Mouse (Mus musculus) lung, embryonic 16.5 days (tissue): ENCODE data around the gene Chst8. TPM values are rescaled to one million over a fixed set of nuclear protein-coding genes. Genes with fewer than 3 reads are reported as not detected.

ENCODE experiments used
- ATAC-seq: fragments of 200-750 bp; cut with Nextera tagmentation; 2 replicates; pipeline ENCODE4 v1.8.0; 2017; ENCODE audit warnings: low read depth, mild to moderate bottlenecking, moderate library complexity
- H3K27ac ChIP-seq: fragments of 300-500 bp; sonication (generic); 2 replicates; pipeline ENCODE4 v1.5.1; 2014; ENCODE audit warnings: mild to moderate bottlenecking, control low read depth, low read length
- H3K27me3 ChIP-seq: fragments of 300-500 bp; sonication (generic); 2 replicates; pipeline ENCODE4 v1.6.1; 2014; ENCODE audit warnings: low read depth, low read length, mixed read lengths; ENCODE audit not compliant: control insufficient read depth, insufficient read depth
- H3K36me3 ChIP-seq: fragments of 300-500 bp; sonication (generic); 2 replicates; pipeline ENCODE4 v1.6.1; 2014; ENCODE audit warnings: low read length; ENCODE audit not compliant: control insufficient read depth, insufficient read depth
- H3K4me1 ChIP-seq: fragments of 300-500 bp; sonication (generic); replicated peaks from 2 replicates; pipeline ENCODE4 v1.6.1; 2014; ENCODE audit warnings: low read length, mixed read lengths; ENCODE audit not compliant: control insufficient read depth, insufficient read depth
- H3K4me2 ChIP-seq: fragments of 300-500 bp; sonication (generic); 2 replicates; pipeline ENCODE4 v1.6.1; 2014; ENCODE audit warnings: low read depth, low read length, control low read depth
- H3K4me3 ChIP-seq: fragments of 300-500 bp; sonication (generic); 2 replicates; pipeline ENCODE4 v1.5.1; 2014; ENCODE audit warnings: mild to moderate bottlenecking, low read length, control low read depth
- H3K9ac ChIP-seq: fragments of 300-500 bp; sonication (generic); 2 replicates; pipeline ENCODE4 v1.6.1; 2014; ENCODE audit warnings: low read length, control low read depth
- H3K9me3 ChIP-seq: fragments of 300-500 bp; sonication (generic); 2 replicates; pipeline ENCODE4 v1.6.1; 2016; ENCODE audit warnings: low read length; ENCODE audit not compliant: control insufficient read depth
- WGBS: fragments of 180-500 bp; shearing (Covaris S2); extraction: QIAGEN DNeasy Blood & Tissue Kit; methylation state at CpG from one replicate; pipeline ENCODE4 v1.1.7; 2014; 5-methylcytosine and 5-hydroxymethylcytosine counted together
- polyA plus RNA-seq: library from polyadenylated mRNA; unstranded; fragments of >200 nt; fragmentation: Nextera tagmentation; extraction: Ambion mirVana; gene quantifications from 2 replicates; pipeline ENCODE4 v1.2.1, GENCODE M21; 2015

Gene Chst8
- polyA plus RNA-seq, 1 experiment from 2014 or later, result 4.8 TPM

GRCm38 (mm10) chr7:34679886-34680285 is 132.6 kb downstream of the Chst8 start:
- no peak for ATAC-seq
- 59% methylated on average over 2 of the region's 2 CpGs for WGBS

GRCm38 (mm10) chr7:34675831-34676514 is 136.5 kb downstream of the Chst8 start:
- Histone ChIP-seq H3K27me3 (peaks cover 31% of the 10 kb centered on the region), H3K4me1 (no peaks in the 10 kb centered on the region), H3K4me3 (peak overlapping the region; percentile 11; the same call in 1 of the 2 replicates), H3K9ac (no peak overlapping the region), H3K27ac (no peak overlapping the region), H3K36me3 (no peaks in the 10 kb centered on the region), H3K4me2 (peak overlapping the region; percentile 32; the same call in 1 of the 2 replicates), H3K9me3 (no peaks in the 10 kb centered on the region)
- peak; percentile 77 for ATAC-seq
- 7% methylated on average over 33 of the region's 33 CpGs for WGBS

More at GRCm38 (mm10) chr7:34679886-34680285, 132.6 kb downstream of the Chst8 start:
- H3K4me1 ChIP-seq, result no peaks in the 10 kb centered on the region
- no peaks in the 10 kb centered on the region for H3K9me3 ChIP-seq
- no peak overlapping the region for H3K9ac ChIP-seq
- H3K36me3 ChIP-seq, result no peaks in the 10 kb centered on the region
- H3K4me2 ChIP-seq, result no peak overlapping the region
- peaks cover 16% of the 10 kb centered on the region for H3K27me3 ChIP-seq
- no peak overlapping the region for H3K27ac ChIP-seq
- H3K4me3 ChIP-seq, result no peak overlapping the region

- WGBS, result 15% methylated on average over 42 of the region's 42 CpGs
- no peak for ATAC-seq
- H3K4me3 ChIP-seq, result no peak overlapping the region
These were observed 137.3 kb downstream of the Chst8 start for GRCm38 (mm10) chr7:34675120-34675790.

GRCm38 (mm10) chr7:34672916-34673315 is 139.6 kb downstream of the Chst8 start:
- H3K27me3 ChIP-seq, result peaks cover 31% of the 10 kb centered on the region
- H3K9me3 ChIP-seq, result no peaks in the 10 kb centered on the region
- ATAC-seq, result no peak
- no peaks in the 10 kb centered on the region for H3K4me1 ChIP-seq
- no peaks in the 10 kb centered on the region for H3K36me3 ChIP-seq
- WGBS, result 74% methylated on average over 4 of the region's 4 CpGs
- no peak overlapping the region for H3K27ac ChIP-seq
- no peak overlapping the region for H3K4me3 ChIP-seq
- no peak overlapping the region for H3K4me2 ChIP-seq
- H3K9ac ChIP-seq, result no peak overlapping the region

More at GRCm38 (mm10) chr7:34675120-34675790, 137.3 kb downstream of the Chst8 start:
- peak overlapping the region; percentile 32; the same call in 1 of the 2 replicates for H3K4me2 ChIP-seq
- no peak overlapping the region for H3K9ac ChIP-seq
- H3K9me3 ChIP-seq, result no peaks in the 10 kb centered on the region
- H3K27ac ChIP-seq, result no peak overlapping the region
- no peaks in the 10 kb centered on the region for H3K4me1 ChIP-seq
- H3K36me3 ChIP-seq, result no peaks in the 10 kb centered on the region
- H3K27me3 ChIP-seq, result peaks cover 31% of the 10 kb centered on the region

GRCm38 (mm10) chr7:34671911-34672310 is 140.6 kb downstream of the Chst8 start:
- H3K36me3 ChIP-seq, result no peaks in the 10 kb centered on the region
- H3K9ac ChIP-seq, result no peak overlapping the region
- peaks cover 31% of the 10 kb centered on the region for H3K27me3 ChIP-seq
- no peak overlapping the region for H3K4me2 ChIP-seq
- H3K4me3 ChIP-seq, result no peak overlapping the region
- H3K4me1 ChIP-seq, result no peaks in the 10 kb centered on the region
- WGBS, result 0% methylated on average over 6 of the region's 6 CpGs
- peak; percentile 38; the same call in 1 of the 2 replicates for ATAC-seq
- H3K9me3 ChIP-seq, result no peaks in the 10 kb centered on the region
- no peak overlapping the region for H3K27ac ChIP-seq

GRCm38 (mm10) chr7:34670778-34671177 is 141.7 kb downstream of the Chst8 start:
- no peak overlapping the region for H3K4me2 ChIP-seq
- no peak overlapping the region for H3K9ac ChIP-seq
- peaks cover 28% of the 10 kb centered on the region for H3K27me3 ChIP-seq
- no peaks in the 10 kb centered on the region for H3K9me3 ChIP-seq
- no peak overlapping the region for H3K27ac ChIP-seq
- no peaks in the 10 kb centered on the region for H3K36me3 ChIP-seq
- ATAC-seq, result no peak
- 56% methylated on average over 3 of the region's 3 CpGs for whole genome bisulfite sequencing
- H3K4me1 ChIP-seq, result no peaks in the 10 kb centered on the region
- H3K4me3 ChIP-seq, result no peak overlapping the region

- H3K36me3 ChIP-seq, result no peaks in the 10 kb centered on the region
- no peak for ATAC-seq
- no peak overlapping the region for H3K4me2 ChIP-seq
- peaks cover 14% of the 10 kb centered on the region for H3K27me3 ChIP-seq
- H3K27ac ChIP-seq, result no peak overlapping the region
- WGBS, result 12% methylated on average over 9 of the region's 9 CpGs
- no peaks in the 10 kb centered on the region for H3K9me3 ChIP-seq
- no peak overlapping the region for H3K9ac ChIP-seq
- H3K4me3 ChIP-seq, result no peak overlapping the region
- H3K4me1 ChIP-seq, result no peaks in the 10 kb centered on the region
These were observed 143.2 kb downstream of the Chst8 start for GRCm38 (mm10) chr7:34669336-34669735.

GRCm38 (mm10) chr7:34667874-34668273 is 144.6 kb downstream of the Chst8 start:
- 64% methylated on average over 16 of the region's 16 CpGs for WGBS
- ATAC-seq, result no peak

GRCm38 (mm10) chr7:34663145-34663544 is 149.4 kb downstream of the Chst8 start:
- Histone ChIP-seq H3K4me3 (no peak overlapping the region), H3K9me3 (no peaks in the 10 kb centered on the region), H3K27me3 (no peaks in the 10 kb centered on the region), H3K9ac (no peak overlapping the region), H3K4me2 (no peak overlapping the region), H3K36me3 (no peaks in the 10 kb centered on the region), H3K4me1 (no peaks in the 10 kb centered on the region), H3K27ac (no peak overlapping the region)
- ATAC-seq, result no peak
- 40% methylated on average over 7 of the region's 7 CpGs for WGBS

More at GRCm38 (mm10) chr7:34667874-34668273, 144.6 kb downstream of the Chst8 start:
- Histone ChIP-seq H3K9me3 (no peaks in the 10 kb centered on the region), H3K27ac (no peak overlapping the region), H3K4me2 (no peak overlapping the region), H3K36me3 (no peaks in the 10 kb centered on the region), H3K4me3 (no peak overlapping the region), H3K9ac (no peak overlapping the region), H3K4me1 (no peaks in the 10 kb centered on the region), H3K27me3 (peaks cover 4% of the 10 kb centered on the region; the same call in 1 of the 2 replicates)
